Mouse (Mus musculus) CH12.LX (cell line): ENCODE results near the gene Chat. TPM values are rescaled to one million over a fixed set of nuclear protein-coding genes. Genes with fewer than 3 reads are reported as not detected.

ENCODE experiments used
- DNase-seq: peaks from one replicate; pipeline ENCODE4 v3.0.0-alpha.2; 2013; ENCODE audit errors: extremely low read depth
- H3K27ac ChIP-seq: 2 replicates; pipeline ENCODE4 v1.5.1; 2012; ENCODE audit warnings: low read depth, mild to moderate bottlenecking, control low read depth, moderate library complexity; ENCODE audit not compliant: insufficient read depth
- H3K27me3 ChIP-seq: replicated peaks from 2 replicates; pipeline ENCODE3; 2012; ENCODE audit warnings: inconsistent platforms
- H3K36me3 ChIP-seq, 2 experiments: replicated peaks in 1 of 2; 2 replicates each; pipeline versions ENCODE3 to v1.6.1; 2012; ENCODE audit warnings: inconsistent platforms in 1 of 2, low read length in 1 of 2, mild to moderate bottlenecking in 1 of 2, mixed read lengths in 1 of 2, moderate library complexity in 1 of 2; ENCODE audit not compliant: control insufficient read depth in 1 of 2, insufficient read depth in 1 of 2
- H3K4me1 ChIP-seq, 2 experiments: 2 replicates each; pipeline ENCODE4 v1.6.1; 2012; ENCODE audit warnings: inconsistent platforms in 1 of 2, moderate library complexity in 1 of 2; ENCODE audit not compliant: insufficient read depth in 2 of 2, control insufficient read depth in 1 of 2
- H3K4me2 ChIP-seq: 2 replicates; pipeline ENCODE4 v1.6.1; 2012; ENCODE audit warnings: low read depth, mild to moderate bottlenecking, control low read depth; ENCODE audit not compliant: poor library complexity, insufficient read depth, severe bottlenecking
- H3K4me3 ChIP-seq, 3 experiments: fragments of 150-350 bp in 1 of 3; sonication (generic) in 1 of 3; replicated peaks in 1 of 3; 2 replicates each; pipeline versions ENCODE3 to v1.5.1; 2011 to 2012; ENCODE audit warnings: low read depth in 2 of 3, low read length in 2 of 3, mild to moderate bottlenecking in 2 of 3, moderate library complexity in 2 of 3, control low read depth in 1 of 3, improper control_type of control experiment in 1 of 3, inconsistent platforms in 1 of 3, mixed read lengths in 1 of 3; ENCODE audit not compliant: poor library complexity in 1 of 3
- H3K79me2 ChIP-seq: replicated peaks from 2 replicates; pipeline ENCODE4 v1.6.1; 2012; ENCODE audit warnings: mild to moderate bottlenecking, moderate library complexity; ENCODE audit not compliant: control insufficient read depth, poor library complexity, insufficient read depth, severe bottlenecking; ENCODE audit errors: extremely low read depth
- H3K9ac ChIP-seq: 2 replicates; pipeline ENCODE4 v1.6.1; 2012; ENCODE audit warnings: low read depth, mild to moderate bottlenecking, control low read depth, moderate library complexity; ENCODE audit not compliant: insufficient read depth
- H3K9me3 ChIP-seq: replicated peaks from 2 replicates; pipeline ENCODE3; 2012; ENCODE audit warnings: low read length, inconsistent platforms, mixed read lengths
- BHLHE40 ChIP-seq: IDR thresholded peaks from 2 replicates; pipeline ENCODE4 v1.6.1; 2011; ENCODE audit warnings: mild to moderate bottlenecking, low read depth, low read length, improper control_type of control experiment
- CHD1 ChIP-seq: IDR thresholded peaks from 2 replicates; pipeline ENCODE4 v1.6.1; 2012; ENCODE audit warnings: low read depth, low read length, improper control_type of control experiment, inconsistent platforms
- CHD2 ChIP-seq: IDR thresholded peaks from 2 replicates; pipeline ENCODE4 v1.6.1; 2011; ENCODE audit warnings: low read length, improper control_type of control experiment
- CTCF ChIP-seq, 2 experiments: IDR thresholded peaks in 1 of 2; conservative IDR thresholded peaks in 1 of 2; 2 replicates each; pipeline ENCODE4 v1.5.1; 2011 to 2012; ENCODE audit warnings: low read depth in 2 of 2, low read length in 2 of 2, improper control_type of control experiment in 1 of 2, inconsistent platforms in 1 of 2, mild to moderate bottlenecking in 1 of 2, moderate library complexity in 1 of 2
- ELF1 ChIP-seq: IDR thresholded peaks from 2 replicates; pipeline ENCODE4 v1.6.1; 2014; ENCODE audit warnings: low read depth, mild to moderate bottlenecking, inconsistent platforms, low read length, improper control_type of control experiment
- EP300 ChIP-seq: IDR thresholded peaks from 2 replicates; pipeline ENCODE4 v1.6.1; 2011; ENCODE audit warnings: low read length, improper control_type of control experiment
- ETS1 ChIP-seq: conservative IDR thresholded peaks from 2 replicates; pipeline ENCODE4 v1.6.1; 2012; ENCODE audit warnings: low read depth, mild to moderate bottlenecking, inconsistent platforms, low read length, improper control_type of control experiment, moderate library complexity
- HCFC1 ChIP-seq: IDR thresholded peaks from 2 replicates; pipeline ENCODE4 v1.6.1; 2012; ENCODE audit warnings: low read depth, mild to moderate bottlenecking, inconsistent platforms, low read length, improper control_type of control experiment
- JUND ChIP-seq: conservative IDR thresholded peaks from 2 replicates; pipeline ENCODE4 v1.6.1; 2011; ENCODE audit warnings: low read depth, low read length, improper control_type of control experiment
- MAFK ChIP-seq: IDR thresholded peaks from 2 replicates; pipeline ENCODE4 v1.6.1; 2011; ENCODE audit warnings: low read length, improper control_type of control experiment; ENCODE audit not compliant: insufficient replicate concordance
- MAX ChIP-seq: IDR thresholded peaks from 2 replicates; pipeline ENCODE4 v1.6.1; 2011; ENCODE audit warnings: low read length, improper control_type of control experiment
- MAZ ChIP-seq: IDR thresholded peaks from 2 replicates; pipeline ENCODE4 v1.6.1; 2012; ENCODE audit warnings: low read depth, mild to moderate bottlenecking, inconsistent platforms, low read length, improper control_type of control experiment, moderate library complexity
- MEF2A ChIP-seq: IDR thresholded peaks from 2 replicates; pipeline ENCODE4 v1.6.1; 2014; ENCODE audit warnings: low read depth, mild to moderate bottlenecking, inconsistent platforms, low read length, improper control_type of control experiment, borderline replicate concordance
- NELFE ChIP-seq: IDR thresholded peaks from 2 replicates; pipeline ENCODE4 v1.6.1; 2011; ENCODE audit warnings: low read depth, low read length, improper control_type of control experiment
- NRF1 ChIP-seq: IDR thresholded peaks from 2 replicates; pipeline ENCODE4 v1.6.1; 2014; ENCODE audit warnings: low read depth, mild to moderate bottlenecking, inconsistent platforms, low read length, improper control_type of control experiment, moderate library complexity
- PAX5 ChIP-seq: IDR thresholded peaks from 2 replicates; pipeline ENCODE4 v1.6.1; 2012; ENCODE audit warnings: low read length, inconsistent platforms, mixed read lengths
- RCOR1 ChIP-seq: conservative IDR thresholded peaks from 2 replicates; pipeline ENCODE4 v1.6.1; 2012; ENCODE audit warnings: low read depth, mild to moderate bottlenecking, inconsistent platforms, low read length, improper control_type of control experiment
- SIN3A ChIP-seq: IDR thresholded peaks from 2 replicates; pipeline ENCODE4 v1.6.1; 2012; ENCODE audit warnings: low read length, improper control_type of control experiment, inconsistent platforms
- SMC3 ChIP-seq: IDR thresholded peaks from 2 replicates; pipeline ENCODE4 v1.6.1; 2011; ENCODE audit warnings: low read depth, low read length, improper control_type of control experiment
- TBP ChIP-seq: conservative IDR thresholded peaks from 2 replicates; pipeline ENCODE4 v1.6.1; 2011; ENCODE audit warnings: low read depth, low read length, improper control_type of control experiment
- UBTF ChIP-seq: IDR thresholded peaks from 2 replicates; pipeline ENCODE4 v1.6.1; 2012; ENCODE audit warnings: low read depth, mild to moderate bottlenecking, inconsistent platforms, low read length, improper control_type of control experiment, moderate library complexity
- USF1 ChIP-seq: IDR thresholded peaks from 2 replicates; pipeline ENCODE4 v1.6.1; 2014; ENCODE audit warnings: low read depth, mild to moderate bottlenecking, inconsistent platforms, low read length, improper control_type of control experiment
- ZC3H11A ChIP-seq: IDR thresholded peaks from 2 replicates; pipeline ENCODE4 v1.6.1; 2012; ENCODE audit warnings: low read depth, mild to moderate bottlenecking, inconsistent platforms, low read length, improper control_type of control experiment
- ZKSCAN1 ChIP-seq: IDR thresholded peaks from 2 replicates; pipeline ENCODE4 v1.6.1; 2012; ENCODE audit warnings: low read depth, inconsistent platforms, low read length, improper control_type of control experiment, borderline replicate concordance
- ZMIZ1 ChIP-seq: IDR thresholded peaks from 2 replicates; pipeline ENCODE4 v1.6.1; 2012; ENCODE audit warnings: low read depth, mild to moderate bottlenecking, inconsistent platforms, low read length, improper control_type of control experiment
- ZNF384 ChIP-seq: IDR thresholded peaks from 2 replicates; pipeline ENCODE4 v1.6.1; 2012; ENCODE audit warnings: low read depth, low read length, improper control_type of control experiment, inconsistent platforms
- dilution Hi-C: fragments of 300-500 bp; cut with MboI; formaldehyde crosslinking; loops from 2 replicates; pipeline ENCODE4 v1.14.3; 2020; ENCODE audit warnings: low sequenced_read_pairs; ENCODE audit not compliant: extremely low pct_unique_long_range_greater_than_20kb, extremely low pct_ligation_motif_present
- in situ Hi-C: fragments of 300-500 bp; cut with MboI; formaldehyde crosslinking; loops from 3 replicates; pipeline ENCODE4 v1.14.3; 2019; ENCODE audit warnings: low sequenced_read_pairs, low pct_ligation_motif_present, low pct_unique_long_range_greater_than_20kb, mixed read lengths
- polyA plus RNA-seq: library from polyadenylated mRNA; unstranded; fragments of >175 nt; gene quantifications from 2 replicates; pipeline ENCODE4 v1.2.1, GENCODE M21; 2012; ENCODE audit warnings: low read depth; ENCODE audit not compliant: insufficient read length
- total RNA-seq, 2 experiments: library from RNA; depleted of rRNA; stranded (reverse); fragments of 300-350 nt in 1 of 2; fragments of >200 nt in 1 of 2; gene quantifications; 2 replicates each; pipeline ENCODE4 v1.2.3; 2012 to 2014

Chat gene
- total and polyA plus RNA-seq, 3 experiments, result not detected

- dilution Hi-C loops, result no loop called here
- no peak overlapping the region for H3K9ac ChIP-seq
- no peaks in the 10 kb centered on the region for H3K79me2 ChIP-seq
- in situ Hi-C loops, result no loop called here
- H3K4me1 ChIP-seq, result peaks cover 7 to 21% of the 10 kb centered on the region in 2 experiments; a peak in 3 of 4 replicates
- no peak overlapping the region for H3K4me3 ChIP-seq
- H3K27me3 ChIP-seq, result no peaks in the 10 kb centered on the region
- no peaks in the 10 kb centered on the region for H3K9me3 ChIP-seq
- DNase-seq, result no peak
- H3K27ac ChIP-seq, result no peak overlapping the region
- TF ChIP-seq MAX (no peak), CTCF (conservative IDR thresholded peaks at IDR 0.05 in 1 of 2, IDR thresholded peaks at IDR 0.05 in 1 of 2; ENCODE audit: low read depth in 2 of 2, low read length in 2 of 2) (no peak), CHD1 (no peak), BHLHE40 (no peak), USF1 (no peak), EP300 (no peak), ZKSCAN1 (no peak), UBTF (no peak), PAX5 (no peak), SIN3A (no peak), ZNF384 (no peak), MEF2A (no peak), HCFC1 (no peak), NRF1 (no peak), ZMIZ1 (no peak), TBP (no peak), ETS1 (no peak), NELFE (no peak), RCOR1 (no peak)
- TF ChIP-seq, all 38 proteins: peak for 0
- H3K36me3 ChIP-seq, result no peaks in the 10 kb centered on the region
- H3K4me2 ChIP-seq, result no peak overlapping the region
These were observed 22.3 kb downstream of the Chat start for GRCm38 (mm10) chr14:32443446-32443845.

- H3K79me2 ChIP-seq, result no peaks in the 10 kb centered on the region
- no peak for TF ChIP-seq MAZ
- TF ChIP-seq TBP, result no peak
- TF ChIP-seq CHD2, result no peak
- no peak for TF ChIP-seq ELF1
- TF ChIP-seq JUND, result no peak
- TF ChIP-seq MEF2A, result no peak
- TF ChIP-seq ZC3H11A, result no peak
- no peak for TF ChIP-seq SMC3
- TF ChIP-seq MAFK, result no peak
- dilution Hi-C loops (no loop called here), in situ Hi-C loops (no loop called here)
- 0 out of 2 replicates have a peak overlapping the region, but pooled peaks have one; percentile 11 for H3K4me2 ChIP-seq
- H3K9me3 ChIP-seq, result no peaks in the 10 kb centered on the region
- no peak for DNase-seq
- no peaks in the 10 kb centered on the region for H3K27me3 ChIP-seq
- no peaks in the 10 kb centered on the region for H3K4me1 ChIP-seq
- no peak overlapping the region for H3K27ac ChIP-seq
- no peak overlapping the region for H3K4me3 ChIP-seq
- no peak overlapping the region for H3K9ac ChIP-seq
- H3K36me3 ChIP-seq, result no peaks in the 10 kb centered on the region
These were observed 26.0 kb downstream of the Chat start for GRCm38 (mm10) chr14:32439744-32440143.
